Mouse (Mus musculus) forebrain, embryonic 14.5 days (tissue): ENCODE data around the gene Kalrn. TPM values are rescaled to one million over a fixed set of nuclear protein-coding genes. Genes with fewer than 3 reads are reported as not detected.

Experiments
- ATAC-seq: fragments of 200-750 bp; cut with Nextera tagmentation; 2 replicates; pipeline ENCODE4 v1.8.0; 2017; ENCODE audit warnings: mild to moderate bottlenecking, moderate library complexity
- DNase-seq: peaks from one replicate; pipeline ENCODE4 v3.0.0-alpha.2; 2015; ENCODE audit warnings: low spot score
- H3K27ac ChIP-seq: fragments of 300-500 bp; sonication (generic); 2 replicates; pipeline ENCODE4 v1.5.1; 2014; ENCODE audit warnings: low read depth, mild to moderate bottlenecking, control low read depth, low read length, moderate library complexity
- H3K27me3 ChIP-seq: fragments of 300-500 bp; sonication (generic); replicated peaks from 2 replicates; pipeline ENCODE4 v1.6.1; 2014; ENCODE audit warnings: low read length, control low read depth, mixed read lengths; ENCODE audit not compliant: control insufficient read depth, insufficient read depth
- H3K36me3 ChIP-seq: fragments of 300-500 bp; sonication (generic); 2 replicates; pipeline ENCODE4 v1.6.1; 2014; ENCODE audit warnings: low read length, control low read depth; ENCODE audit not compliant: control insufficient read depth, insufficient read depth
- H3K4me1 ChIP-seq: fragments of 300-500 bp; sonication (generic); 2 replicates; pipeline ENCODE4 v1.6.1; 2014; ENCODE audit warnings: antibody characterized with exemption, low read length, control low read depth; ENCODE audit not compliant: control insufficient read depth, insufficient read depth
- H3K4me2 ChIP-seq: fragments of 300-500 bp; sonication (generic); 2 replicates; pipeline ENCODE4 v1.6.1; 2014; ENCODE audit warnings: mild to moderate bottlenecking, control low read depth, low read length
- H3K4me3 ChIP-seq: fragments of 300-500 bp; sonication (generic); 2 replicates; pipeline ENCODE4 v1.5.1; 2014; ENCODE audit warnings: low read depth, low read length, control low read depth
- H3K9ac ChIP-seq: fragments of 300-500 bp; sonication (generic); 2 replicates; pipeline ENCODE4 v1.6.1; 2014; ENCODE audit warnings: mild to moderate bottlenecking, low read length, control low read depth, moderate library complexity
- H3K9me3 ChIP-seq: fragments of 300-500 bp; sonication (generic); replicated peaks from 2 replicates; pipeline ENCODE4 v1.6.1; 2016; ENCODE audit warnings: low read length, control low read depth, mixed read lengths; ENCODE audit not compliant: control insufficient read depth
- WGBS: fragments of 180-500 bp; shearing (Covaris S2); extraction: QIAGEN DNeasy Blood & Tissue Kit; methylation state at CpG from one replicate; pipeline ENCODE4 v1.1.7; 2014; 5-methylcytosine and 5-hydroxymethylcytosine counted together
- polyA plus RNA-seq: library from polyadenylated mRNA; unstranded; fragments of >200 nt; fragmentation: Nextera tagmentation; extraction: Ambion mirVana; gene quantifications from 2 replicates; pipeline ENCODE4 v1.2.1, GENCODE M21; 2014

Gene Kalrn
- polyA plus RNA-seq, 1 experiment from 2014 or later: 19.7 TPM

DNA sequence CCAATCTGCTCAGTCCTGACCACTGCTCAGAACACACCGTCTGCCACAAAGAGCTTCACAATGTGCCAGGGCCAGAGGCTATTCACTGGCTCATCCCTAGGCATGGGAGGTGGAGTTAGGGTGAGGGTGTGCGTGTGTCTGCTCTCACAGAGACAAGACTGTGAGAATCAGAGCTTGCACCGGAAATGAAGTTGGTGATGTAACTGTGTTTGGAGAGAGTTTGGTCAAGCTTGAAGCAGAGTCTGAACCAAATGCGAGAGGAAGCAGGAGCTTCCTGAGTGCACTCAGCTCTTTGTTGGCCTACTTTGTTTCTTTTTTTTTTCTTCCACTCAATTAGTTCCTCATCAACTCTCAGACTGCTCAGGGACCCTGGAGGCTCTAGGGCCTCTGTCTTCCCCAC lies 325.1 kb downstream of the Kalrn start:
- no peak overlapping the region for H3K27ac ChIP-seq
- H3K4me3 ChIP-seq: no peak overlapping the region
- H3K4me1 ChIP-seq: no peaks in the 10 kb centered on the region
- WGBS: 23% methylated on average over 4 of the region's 4 CpGs
- no peaks in the 10 kb centered on the region for H3K9me3 ChIP-seq
- ATAC-seq (no peak), DNase-seq (no peak)
- no peaks in the 10 kb centered on the region for H3K27me3 ChIP-seq
- no peak overlapping the region for H3K4me2 ChIP-seq
- H3K9ac ChIP-seq: no peak overlapping the region
- H3K36me3 ChIP-seq: peaks cover 26% of the 10 kb centered on the region

DNA sequence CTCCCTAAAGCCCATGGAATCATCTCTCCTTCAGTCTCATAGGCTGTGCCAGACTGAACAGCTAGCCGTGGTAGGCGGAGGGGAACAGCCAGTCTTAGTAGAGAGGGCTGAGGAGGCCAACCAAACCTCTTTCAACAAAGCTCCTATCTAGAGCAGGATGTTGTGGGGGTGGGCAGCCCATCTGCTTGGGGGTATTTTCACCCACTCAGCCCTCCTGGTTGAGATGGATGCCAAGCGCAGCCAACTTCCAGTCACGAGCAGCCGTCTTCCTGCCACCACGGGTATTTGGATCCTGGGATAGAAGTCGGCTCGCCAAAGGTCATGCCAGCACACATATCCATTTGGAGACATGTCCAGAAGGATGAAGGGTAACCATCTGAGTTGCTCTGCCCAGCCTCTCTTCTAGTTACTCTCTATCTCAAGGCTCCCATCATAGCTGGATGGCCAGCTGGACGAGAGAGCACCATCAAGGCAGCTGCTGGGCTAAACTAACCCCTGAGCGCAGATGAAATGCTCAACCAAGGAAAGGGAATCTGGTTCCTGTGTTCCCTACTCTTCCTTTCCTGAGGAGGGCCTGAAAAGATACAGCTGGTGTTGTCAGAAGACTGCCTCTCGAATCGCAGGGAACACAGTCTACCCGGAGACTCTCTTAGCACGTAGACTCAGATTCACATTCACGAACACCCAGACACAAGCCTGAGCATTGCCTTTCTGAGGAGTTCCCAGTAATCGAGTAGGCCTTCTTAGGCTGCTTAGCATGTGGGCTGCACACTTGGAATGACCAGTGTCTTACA lies 331.2 kb downstream of the Kalrn start:
- H3K27ac ChIP-seq: no peak overlapping the region
- H3K4me3 ChIP-seq: no peak overlapping the region
- no peak overlapping the region for H3K9ac ChIP-seq
- no peaks in the 10 kb centered on the region for H3K27me3 ChIP-seq
- DNase-seq: no peak
- H3K36me3 ChIP-seq: peaks cover 44% of the 10 kb centered on the region
- no peaks in the 10 kb centered on the region for H3K9me3 ChIP-seq
- H3K4me1 ChIP-seq: no peaks in the 10 kb centered on the region
- ATAC-seq: no peak
- no peak overlapping the region for H3K4me2 ChIP-seq
- 94% methylated on average over 16 of the region's 16 CpGs for WGBS

- DNase-seq: no peak
- H3K4me2 ChIP-seq: no peak overlapping the region
- H3K9ac ChIP-seq: no peak overlapping the region
- no peak overlapping the region for H3K4me3 ChIP-seq
- H3K27ac ChIP-seq: no peak overlapping the region
- no peaks in the 10 kb centered on the region for H3K27me3 ChIP-seq
- no peaks in the 10 kb centered on the region for H3K9me3 ChIP-seq
- peaks cover 44% of the 10 kb centered on the region for H3K36me3 ChIP-seq
- no peak for ATAC-seq
- 80% methylated on average over 4 of the region's 4 CpGs for WGBS
- no peaks in the 10 kb centered on the region; the same call in 1 of the 2 replicates for H3K4me1 ChIP-seq
Observed at GRCm38 (mm10) chr16:34239618-34240017, 333.7 kb downstream of the Kalrn start.

DNA sequence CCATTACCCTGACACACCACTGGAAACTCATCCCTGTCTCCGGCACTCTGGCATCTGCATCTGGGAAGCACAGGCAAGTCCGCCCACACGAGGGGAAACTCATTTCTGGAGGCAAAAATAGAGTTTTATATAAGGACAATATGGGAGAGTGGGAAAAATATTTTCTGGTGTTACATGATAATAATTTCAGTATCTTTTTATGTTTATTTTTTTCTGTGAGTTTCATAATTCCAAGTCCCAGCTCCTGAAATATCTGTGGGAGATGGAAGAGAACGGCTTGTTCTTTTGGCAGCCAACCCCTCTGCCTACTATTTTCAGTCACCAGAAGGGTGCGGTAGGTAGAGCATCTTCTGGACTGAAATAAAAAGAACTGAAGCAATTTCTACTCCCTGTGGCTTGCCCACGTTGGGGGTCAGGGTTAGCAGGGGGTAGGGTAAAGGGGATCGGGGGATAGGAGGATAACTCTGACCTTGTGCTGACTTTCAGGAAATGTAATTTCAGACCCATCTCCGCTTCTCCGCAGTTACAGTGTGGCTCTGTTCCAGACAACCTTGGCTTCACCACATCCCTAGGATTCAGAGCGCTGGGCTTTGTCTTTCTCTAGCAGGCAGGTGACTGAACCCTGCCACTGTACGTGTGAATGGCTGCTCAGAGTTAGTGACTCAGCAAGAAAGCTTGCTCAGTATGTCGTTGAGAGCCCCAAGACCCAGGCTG lies 336.3 kb downstream of the Kalrn start:
- H3K4me3 ChIP-seq: no peak overlapping the region
- WGBS: 80% methylated on average over 12 of the region's 12 CpGs
- H3K9me3 ChIP-seq: no peaks in the 10 kb centered on the region
- H3K36me3 ChIP-seq: peaks cover 42% of the 10 kb centered on the region
- peaks cover 2% of the 10 kb centered on the region; the same call in 1 of the 2 replicates for H3K4me1 ChIP-seq
- no peaks in the 10 kb centered on the region for H3K27me3 ChIP-seq
- H3K4me2 ChIP-seq: no peak overlapping the region
- DNase-seq (no peak), ATAC-seq (no peak)
- H3K9ac ChIP-seq: no peak overlapping the region
- no peak overlapping the region for H3K27ac ChIP-seq

GRCm38 (mm10) chr16:34235086-34235485 lies 338.2 kb downstream of the Kalrn start:
- WGBS: 34% methylated on average over 11 of the region's 11 CpGs
- no peaks in the 10 kb centered on the region for H3K9me3 ChIP-seq
- H3K9ac ChIP-seq: no peak overlapping the region
- DNase-seq (no peak), ATAC-seq (no peak)
- no peak overlapping the region for H3K27ac ChIP-seq
- H3K36me3 ChIP-seq: peaks cover 25% of the 10 kb centered on the region
- H3K4me1 ChIP-seq: peaks cover 8% of the 10 kb centered on the region; the same call in 1 of the 2 replicates
- H3K4me2 ChIP-seq: no peak overlapping the region
- no peak overlapping the region for H3K4me3 ChIP-seq
- H3K27me3 ChIP-seq: no peaks in the 10 kb centered on the region

DNA sequence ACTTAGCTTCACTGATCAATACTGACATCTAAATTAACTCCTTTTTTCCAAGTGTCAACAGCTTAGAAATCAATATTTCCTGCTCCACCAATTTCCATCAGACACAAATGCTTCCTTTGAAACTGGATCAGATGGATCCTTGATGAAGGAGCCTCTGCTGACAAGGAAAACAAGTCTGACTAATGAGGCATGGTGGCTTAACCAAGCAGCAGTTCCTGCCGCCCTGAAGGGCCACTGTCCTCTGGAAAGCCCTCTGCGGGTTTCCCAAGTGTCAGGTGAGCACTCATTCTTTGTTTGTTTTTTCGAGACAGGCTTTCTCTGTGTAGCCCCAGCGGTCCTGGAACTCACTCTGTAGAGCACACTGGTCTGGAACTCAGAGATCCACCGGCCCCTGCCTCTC lies 341.4 kb downstream of the Kalrn start:
- peaks cover 16% of the 10 kb centered on the region for H3K36me3 ChIP-seq
- H3K4me1 ChIP-seq: peaks cover 20% of the 10 kb centered on the region
- ATAC-seq: no peak
- H3K27me3 ChIP-seq: no peaks in the 10 kb centered on the region
- no peaks in the 10 kb centered on the region for H3K9me3 ChIP-seq
- H3K4me2 ChIP-seq: no peak overlapping the region
- H3K4me3 ChIP-seq: no peak overlapping the region
- 22% methylated on average over 5 of the region's 5 CpGs for WGBS
- H3K27ac ChIP-seq: no peak overlapping the region
- no peak overlapping the region for H3K9ac ChIP-seq
- no peak for DNase-seq

- peak; percentile 38 for DNase-seq
- peaks cover 23% of the 10 kb centered on the region for H3K36me3 ChIP-seq
- no peaks in the 10 kb centered on the region for H3K27me3 ChIP-seq
- peaks cover 20% of the 10 kb centered on the region for H3K4me1 ChIP-seq
- WGBS: 75% methylated on average over 2 of the region's 2 CpGs
- no peak overlapping the region for H3K27ac ChIP-seq
- H3K9me3 ChIP-seq: no peaks in the 10 kb centered on the region
- no peak overlapping the region for H3K9ac ChIP-seq
- ATAC-seq: no peak
- no peak overlapping the region for H3K4me2 ChIP-seq
- H3K4me3 ChIP-seq: no peak overlapping the region
Observed at GRCm38 (mm10) chr16:34231146-34231545, 342.2 kb downstream of the Kalrn start.

- Histone ChIP-seq H3K4me2 (no peak overlapping the region), H3K9me3 (no peaks in the 10 kb centered on the region), H3K4me3 (no peak overlapping the region), H3K36me3 (peaks cover 32% of the 10 kb centered on the region), H3K9ac (no peak overlapping the region), H3K4me1 (peaks cover 20% of the 10 kb centered on the region), H3K27ac (no peak overlapping the region), H3K27me3 (no peaks in the 10 kb centered on the region)
- ATAC-seq: no peak
- DNase-seq: no peak
- 76% methylated on average over 8 of the region's 8 CpGs for WGBS
Observed at GRCm38 (mm10) chr16:34229350-34229749, 344.0 kb downstream of the Kalrn start.

DNA sequence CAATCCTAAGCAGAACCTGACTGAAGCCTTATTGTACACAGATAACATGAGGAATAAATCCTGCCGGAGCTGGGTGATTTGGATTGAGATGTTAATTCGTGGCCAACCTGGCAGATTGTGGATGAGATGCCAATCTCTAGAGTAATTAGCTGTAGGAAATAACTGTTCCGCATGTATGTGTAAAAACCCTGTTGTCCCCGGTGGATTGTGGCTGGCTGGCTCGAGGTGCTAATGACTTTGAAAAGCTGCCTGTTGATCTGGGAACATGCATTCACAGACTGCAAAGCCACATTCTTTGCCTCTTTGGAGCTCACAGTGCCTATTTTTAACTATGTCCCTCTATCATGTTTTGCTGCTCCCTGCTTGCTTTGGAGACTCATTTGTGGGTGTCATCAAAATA lies 344.7 kb downstream of the Kalrn start:
- Histone ChIP-seq H3K36me3 (peaks cover 31% of the 10 kb centered on the region), H3K4me1 (peaks cover 20% of the 10 kb centered on the region), H3K9ac (no peak overlapping the region), H3K27me3 (no peaks in the 10 kb centered on the region), H3K9me3 (no peaks in the 10 kb centered on the region), H3K27ac (no peak overlapping the region), H3K4me3 (no peak overlapping the region), H3K4me2 (no peak overlapping the region)
- DNase-seq (peak; percentile 87), ATAC-seq (peak; percentile 82)
- WGBS: 15% methylated on average over 5 of the region's 5 CpGs
